Mouse (Mus musculus): ENCODE measurements at regions not wholly inside any gene's neighbourhood (a gene's known extent, or its start where the extent isn't known, plus 50 kb on each side); places are given as distances from the start of the nearest gene placed in this dataset.
A peak's percentile ranks its signal among the peaks of the same experiment; 100 is the strongest.

DNA sequence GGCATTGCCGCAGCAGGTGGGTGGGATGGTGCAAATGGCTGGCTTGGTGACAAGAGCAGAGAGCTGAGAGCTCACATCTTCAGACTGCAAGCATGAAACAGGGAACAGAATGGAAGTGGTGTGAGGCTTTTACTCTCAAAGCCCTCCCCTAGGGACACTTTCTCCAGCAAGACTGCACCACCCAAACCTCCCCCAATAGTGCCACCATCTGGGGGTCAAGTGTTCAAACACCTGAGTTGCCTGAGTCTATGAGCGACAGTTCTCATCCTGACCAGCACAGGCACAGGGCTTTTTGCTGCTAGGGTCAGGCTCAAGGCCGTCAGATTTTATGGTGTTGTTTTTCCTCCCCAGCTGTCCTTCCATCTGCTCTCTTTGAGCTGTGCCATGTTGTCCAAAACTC, 337.9 kb upstream of the Eif4g2 start:
- no peak for DNase-seq

DNA sequence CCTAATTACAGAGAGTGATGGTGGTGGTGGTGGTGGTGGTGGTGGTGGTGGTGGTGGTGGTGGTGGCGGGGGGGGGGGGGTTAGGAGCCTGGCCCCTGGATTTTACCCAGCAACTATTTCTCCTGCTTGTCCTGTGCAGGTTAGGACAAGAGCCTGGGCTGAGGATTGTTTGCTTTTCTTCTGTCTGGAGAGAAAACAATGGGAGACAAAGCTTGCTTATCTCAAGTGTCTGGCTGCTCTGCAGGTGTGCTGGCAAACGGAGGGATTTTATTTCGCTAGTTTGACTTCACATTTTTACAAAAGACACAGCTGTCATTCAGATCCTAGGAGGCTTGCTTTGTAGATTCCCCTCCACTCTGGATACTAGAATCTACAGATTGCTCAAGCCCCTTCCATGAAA, 334.9 kb upstream of the Eif4g2 start:
- no peak for DNase-seq

DNA sequence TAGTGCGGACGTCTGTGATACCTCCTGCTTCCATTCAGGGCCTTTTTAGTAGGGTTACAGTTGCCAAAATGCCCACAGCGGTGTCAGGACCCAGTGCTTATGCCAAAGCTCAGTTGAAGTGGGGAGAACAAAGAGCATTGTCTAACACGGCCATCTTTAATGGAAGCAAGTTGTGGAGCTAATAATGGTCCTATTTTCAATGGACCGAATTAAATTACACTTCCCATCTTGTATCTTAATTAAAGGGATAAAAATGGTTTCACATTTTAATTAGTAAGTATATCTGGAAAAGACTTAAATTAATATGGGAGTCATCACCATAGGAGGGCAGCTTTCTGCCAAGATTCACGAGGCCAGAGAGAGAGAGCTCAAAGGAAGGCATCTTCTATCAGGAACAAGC, 333.2 kb upstream of the Eif4g2 start:
- no peak for DNase-seq

DNA sequence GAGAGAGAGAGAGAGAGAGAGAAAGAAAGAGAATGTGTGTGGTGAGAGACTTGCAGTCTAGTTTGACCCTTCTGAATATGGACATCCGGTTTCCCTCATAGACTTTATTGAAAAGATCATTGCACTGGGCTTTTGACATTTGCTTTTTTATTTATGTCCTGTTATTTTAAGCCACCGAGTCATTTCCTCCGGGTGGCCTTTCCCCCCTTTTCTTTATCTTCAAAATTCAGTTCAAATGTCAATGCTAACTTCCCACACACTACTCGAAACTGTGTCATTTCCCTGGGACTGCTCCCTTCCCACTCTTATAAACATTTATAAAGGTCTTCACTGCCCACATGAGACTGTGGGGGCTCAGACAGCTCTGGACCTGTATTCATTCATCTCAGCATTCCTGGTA, 330.9 kb upstream of the Eif4g2 start:
- no peak for DNase-seq

DNA sequence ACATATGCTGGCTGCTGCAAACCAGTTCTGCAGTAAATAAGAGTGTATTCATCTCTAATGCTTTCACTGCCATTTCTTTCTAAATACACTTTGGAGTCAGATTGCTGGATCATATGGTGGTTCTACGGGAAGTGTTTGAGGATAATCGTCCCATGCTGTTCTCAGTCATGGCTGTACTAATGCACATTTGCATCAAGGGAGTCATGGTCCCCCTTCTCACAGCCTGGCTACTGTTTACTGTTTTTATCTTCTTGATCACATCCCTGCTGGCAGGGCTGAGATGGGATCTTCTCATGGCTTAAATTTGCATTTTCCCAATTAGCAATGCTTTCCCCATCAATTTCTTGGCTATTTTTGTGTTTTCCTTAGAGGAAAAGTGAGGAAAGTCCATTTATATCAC, 330.1 kb upstream of the Eif4g2 start:
- DNase-seq: no peak

DNA sequence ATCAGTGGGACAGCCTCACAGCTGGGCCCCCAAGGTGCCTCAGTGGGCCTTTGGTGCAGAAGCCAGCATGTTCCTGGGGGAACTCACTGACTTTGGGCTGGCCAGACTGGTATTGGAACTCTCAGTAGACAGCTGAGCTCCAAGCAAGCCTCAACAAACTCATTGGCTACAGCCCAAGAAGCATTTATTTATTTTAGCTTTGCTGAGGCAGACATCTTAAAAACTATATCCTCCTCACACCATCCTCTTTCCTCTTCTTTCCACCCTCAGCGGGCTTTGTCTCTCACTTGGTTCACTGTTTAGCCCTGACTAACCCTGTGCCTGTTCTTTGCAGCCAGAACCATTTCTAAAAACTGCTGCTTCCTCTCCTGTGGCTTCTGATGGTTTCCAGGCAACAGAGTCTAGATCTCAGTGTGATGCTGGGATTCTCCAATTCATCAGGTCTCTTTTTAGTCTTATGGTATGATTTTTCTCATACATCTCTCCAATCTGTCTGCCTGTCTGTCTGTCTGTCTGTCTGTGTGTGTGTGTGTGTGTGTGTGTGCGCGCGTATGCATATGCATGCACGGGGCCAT, 328.6 kb upstream of the Eif4g2 start:
- no peak for DNase-seq

DNA sequence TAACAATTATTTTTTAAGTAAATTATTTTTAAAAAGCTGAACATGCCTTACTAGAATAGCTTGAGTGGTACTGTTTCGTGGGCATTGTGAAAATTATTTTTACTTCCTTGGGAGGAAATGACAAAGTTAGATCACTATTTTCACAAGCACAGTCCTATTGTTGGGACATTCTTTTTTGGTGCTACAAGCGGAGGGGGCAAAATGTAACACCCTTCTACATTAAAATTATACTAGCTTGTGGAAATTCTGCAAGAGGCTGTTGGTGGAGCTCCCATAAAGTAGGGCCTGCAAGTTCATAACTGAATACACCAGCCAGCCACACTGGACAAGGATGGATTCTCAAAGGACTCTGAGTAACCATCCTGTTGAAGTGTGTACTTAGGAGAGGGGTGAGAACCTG, 313.1 kb upstream of the Eif4g2 start:
- no peak for DNase-seq

DNA sequence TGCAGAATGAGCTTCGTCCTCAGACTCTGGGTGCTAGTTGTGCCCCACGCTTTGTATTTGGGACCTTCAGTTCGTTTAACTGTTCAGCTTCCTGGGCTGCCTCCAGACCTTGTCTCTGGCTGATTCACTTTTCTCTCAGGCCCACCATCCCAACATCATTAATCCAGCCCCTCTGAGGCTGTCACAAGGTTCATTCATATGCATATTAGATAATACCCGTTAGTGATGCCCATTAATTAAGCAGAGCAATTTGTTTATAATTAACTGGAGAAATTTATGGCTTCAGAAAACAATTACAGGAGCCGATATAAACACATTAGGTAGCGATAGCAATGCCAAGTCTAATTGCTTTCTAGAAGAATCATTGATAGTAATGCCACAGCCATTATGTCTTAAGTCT, 312.3 kb upstream of the Eif4g2 start:
- DNase-seq: no peak

DNA sequence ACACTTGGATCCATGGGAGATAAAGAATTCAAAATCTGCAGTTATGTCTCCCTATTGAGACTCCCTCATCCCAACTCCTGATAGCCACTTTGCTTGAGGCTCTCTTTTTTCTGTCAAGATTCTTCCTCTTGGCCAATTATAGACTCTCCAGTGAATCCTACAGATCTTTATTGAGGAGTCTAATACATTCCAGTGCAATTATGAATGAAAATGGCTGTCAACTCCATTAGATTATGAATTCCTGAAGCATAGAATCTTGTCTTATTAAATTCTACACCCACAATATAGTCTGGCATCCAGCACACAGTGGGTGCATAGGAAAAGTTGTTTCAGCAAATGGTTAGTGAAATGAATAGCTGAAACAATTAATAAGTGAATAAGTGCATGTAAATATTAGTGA, 311.0 kb upstream of the Eif4g2 start:
- no peak for DNase-seq

DNA sequence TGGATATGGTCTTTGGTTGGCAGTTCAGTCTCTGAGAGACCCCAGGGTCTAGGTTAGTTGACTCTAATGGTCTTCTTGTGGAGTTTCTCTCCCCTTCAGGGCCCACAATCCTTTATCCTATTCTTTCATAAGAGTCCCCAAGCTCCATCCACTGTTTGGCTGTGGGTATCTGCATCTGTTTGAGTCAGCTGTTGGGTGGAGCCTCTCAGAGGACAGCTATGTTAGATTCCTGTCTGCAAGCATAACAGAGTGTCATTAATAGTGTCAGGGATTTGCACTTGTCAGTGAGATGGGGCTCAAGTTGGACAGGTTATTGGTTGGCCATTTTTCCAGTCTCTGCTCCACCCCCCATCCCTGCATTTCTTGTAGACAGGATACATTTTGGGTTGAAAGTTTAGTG, 306.9 kb upstream of the Eif4g2 start:
- DNase-seq: no peak

DNA sequence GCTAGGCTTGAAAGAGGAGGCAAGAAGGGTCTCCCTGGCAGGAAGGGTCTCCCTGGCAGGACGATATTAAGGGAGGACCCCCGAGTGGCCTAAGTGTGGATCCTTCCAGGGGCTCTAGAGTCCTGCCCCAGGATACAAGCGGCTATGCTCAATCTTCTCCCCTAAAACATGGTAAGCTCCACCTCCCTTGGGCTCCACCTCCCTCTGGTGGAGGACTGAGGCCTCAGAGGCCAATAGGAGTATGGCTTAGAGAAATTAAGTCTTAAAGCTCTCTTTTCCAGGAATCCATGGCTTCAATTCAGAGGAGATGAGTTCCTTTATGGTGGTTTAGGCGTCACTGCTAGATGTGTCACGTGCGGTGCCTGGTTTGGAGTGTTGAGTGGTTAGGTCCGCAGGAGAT, 291.7 kb upstream of the Eif4g2 start:
- DNase-seq: no peak

DNA sequence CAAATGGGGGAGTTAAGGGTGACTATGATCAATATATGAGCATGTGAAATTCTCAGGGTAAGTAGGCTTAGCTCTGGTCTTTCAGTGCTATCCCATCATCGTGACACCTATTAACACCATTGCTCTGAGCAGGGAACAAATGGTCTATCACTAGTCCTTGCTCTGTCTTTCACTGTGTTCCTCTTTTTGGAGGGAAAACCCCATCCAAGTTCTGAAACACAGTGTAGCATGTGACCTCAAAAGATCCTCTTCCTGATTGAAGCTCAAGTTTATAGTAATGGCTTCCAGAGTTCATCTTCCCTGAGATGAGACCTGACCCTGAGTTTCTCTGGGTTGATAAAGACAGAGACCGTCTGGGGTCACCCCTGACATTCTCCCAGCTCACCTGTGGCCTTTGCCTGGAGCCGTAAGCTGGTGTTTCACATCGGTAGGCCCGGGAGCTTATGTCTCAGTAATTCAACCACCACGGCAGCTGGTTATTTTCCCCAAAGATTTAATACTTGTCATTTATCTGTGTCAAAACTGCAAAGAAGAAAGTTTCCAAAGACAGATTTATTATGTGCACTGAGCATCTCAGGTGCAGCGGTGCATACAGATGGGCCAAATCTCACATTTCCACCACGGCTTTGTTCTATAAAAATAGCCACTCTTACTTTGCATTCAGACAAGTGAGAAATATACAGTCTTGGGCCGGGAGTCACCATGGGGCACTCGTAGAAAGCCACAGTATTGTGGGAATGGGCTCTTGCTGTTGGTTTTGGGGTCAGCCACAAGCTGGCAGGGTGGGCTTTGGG, 290.7 kb upstream of the Eif4g2 start:
- no peak for DNase-seq

DNA sequence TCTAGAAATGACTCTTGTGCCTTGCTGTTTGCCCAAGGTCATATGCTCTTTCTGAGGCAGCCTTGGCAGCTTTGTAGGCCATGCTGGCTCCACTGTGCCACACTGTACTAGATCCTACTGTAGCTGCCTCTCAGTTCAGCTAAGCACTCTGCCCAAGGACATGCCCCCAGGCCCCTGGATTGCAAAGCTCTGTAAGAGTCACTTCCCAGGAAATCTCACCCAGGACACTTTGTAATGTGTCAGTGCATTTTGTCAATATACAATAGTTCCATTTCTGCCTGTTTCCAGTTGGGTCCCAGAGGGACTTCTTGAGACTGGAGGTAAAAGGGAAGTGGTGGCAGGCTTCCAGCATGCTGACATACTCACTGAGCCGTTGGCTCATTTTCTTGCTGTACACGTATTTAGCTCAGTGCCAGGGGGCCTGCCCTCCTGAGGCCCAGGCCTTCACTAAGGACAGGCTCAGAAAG, 287.6 kb upstream of the Eif4g2 start:
- peak; percentile 76 for DNase-seq

DNA sequence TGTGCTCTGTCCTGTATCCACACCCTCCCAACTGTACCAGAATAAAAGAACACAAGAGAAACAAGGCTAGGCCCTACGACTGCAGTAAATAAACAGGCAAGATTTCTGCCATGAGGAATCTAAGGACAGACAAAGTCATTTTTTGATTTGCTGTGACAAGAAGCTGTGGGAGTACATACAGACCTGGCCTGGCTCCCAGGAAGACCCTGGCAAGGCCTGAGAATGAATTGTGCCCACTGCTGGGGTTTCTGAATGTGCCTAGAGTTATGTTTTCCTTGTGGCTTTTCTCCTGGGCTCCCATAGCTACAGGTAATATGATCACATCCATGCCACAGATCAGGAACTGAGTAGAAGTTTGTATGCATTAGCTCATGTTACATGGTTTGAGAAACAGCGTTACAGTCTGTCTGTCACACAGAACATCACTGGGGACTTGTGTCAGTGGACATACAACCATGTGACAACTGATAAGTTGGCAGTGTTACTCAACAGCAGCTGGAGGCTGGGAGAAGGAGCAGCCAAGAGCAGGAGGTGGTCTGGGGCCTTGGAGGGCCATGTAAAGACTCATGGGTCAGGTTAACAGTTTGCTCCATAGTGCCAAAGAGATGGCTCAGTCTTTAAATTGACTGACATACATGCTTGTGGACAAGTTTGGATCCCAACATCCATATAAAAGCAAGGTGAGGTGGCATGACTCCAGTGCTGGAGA, 285.6 kb upstream of the Eif4g2 start:
- no peak for DNase-seq

DNA sequence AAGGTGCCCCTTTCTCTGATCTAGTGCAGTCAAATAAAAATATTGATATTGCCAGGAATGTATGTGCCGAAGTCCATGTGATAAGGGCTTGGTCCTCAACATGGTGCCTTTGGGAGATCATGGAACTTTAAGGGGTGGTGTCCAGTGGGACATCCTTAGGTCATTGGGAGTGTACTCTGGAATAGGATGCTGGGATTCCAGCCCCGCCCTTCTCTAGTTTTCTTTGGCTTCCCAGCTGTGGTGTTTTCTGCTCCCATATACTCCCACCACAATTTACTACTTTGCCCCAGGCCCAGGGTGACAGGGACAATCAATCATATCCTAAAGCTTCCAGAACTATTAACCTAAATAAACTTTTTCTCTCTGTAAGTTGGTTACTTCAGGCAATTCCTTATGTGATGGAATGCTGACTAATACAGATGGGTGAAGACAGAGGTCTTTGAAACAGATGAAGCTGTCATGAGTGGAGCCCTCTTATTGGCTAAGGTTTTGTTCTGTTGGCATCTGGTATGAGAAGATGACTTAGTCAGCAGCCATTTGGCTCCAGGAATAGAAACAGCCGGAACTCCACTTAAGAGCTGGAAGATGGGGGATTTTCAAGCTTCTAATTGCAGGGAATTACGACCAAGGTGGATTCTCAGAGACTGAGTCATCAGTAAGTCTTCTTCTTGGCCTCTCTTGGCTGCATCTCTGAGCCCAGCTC, 284.3 kb upstream of the Eif4g2 start:
- no peak for DNase-seq

DNA sequence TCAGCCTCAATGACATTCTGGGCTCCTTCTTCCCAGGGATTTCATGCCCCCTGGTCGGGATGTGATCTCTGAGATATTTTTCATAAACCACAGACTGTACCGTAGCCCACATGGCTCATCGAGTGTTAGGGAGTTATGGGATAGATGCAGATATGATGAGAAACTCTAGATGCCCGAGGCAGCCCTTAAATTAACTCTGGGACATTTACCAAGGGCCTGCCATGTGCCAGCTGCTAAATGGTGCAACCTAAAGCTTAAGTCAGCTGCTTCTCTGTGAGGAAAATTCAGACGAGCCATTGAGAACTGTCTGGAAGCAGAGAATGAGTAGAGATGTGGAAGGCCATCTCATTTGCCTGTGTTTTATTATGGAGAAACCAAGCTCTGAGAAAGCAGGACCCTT, 282.6 kb upstream of the Eif4g2 start:
- no peak for DNase-seq

DNA sequence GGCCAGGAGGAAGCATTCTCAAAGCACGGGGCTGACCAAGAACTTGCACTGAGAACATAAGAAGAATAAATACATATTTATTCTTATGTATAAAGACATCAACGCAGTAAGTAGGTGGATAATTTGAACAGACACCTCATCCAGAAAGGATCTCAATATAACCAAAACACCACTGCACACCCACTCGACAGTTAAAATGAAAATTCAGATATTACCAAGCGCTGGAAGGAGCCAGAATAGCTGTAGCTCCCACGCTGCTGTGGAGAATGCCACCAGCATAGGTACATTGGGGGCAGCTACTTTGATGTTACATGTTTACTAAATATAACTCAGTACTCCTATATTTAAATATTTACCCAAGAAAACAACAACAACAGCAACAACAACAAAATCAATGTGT, 280.4 kb upstream of the Eif4g2 start:
- DNase-seq: no peak

DNA sequence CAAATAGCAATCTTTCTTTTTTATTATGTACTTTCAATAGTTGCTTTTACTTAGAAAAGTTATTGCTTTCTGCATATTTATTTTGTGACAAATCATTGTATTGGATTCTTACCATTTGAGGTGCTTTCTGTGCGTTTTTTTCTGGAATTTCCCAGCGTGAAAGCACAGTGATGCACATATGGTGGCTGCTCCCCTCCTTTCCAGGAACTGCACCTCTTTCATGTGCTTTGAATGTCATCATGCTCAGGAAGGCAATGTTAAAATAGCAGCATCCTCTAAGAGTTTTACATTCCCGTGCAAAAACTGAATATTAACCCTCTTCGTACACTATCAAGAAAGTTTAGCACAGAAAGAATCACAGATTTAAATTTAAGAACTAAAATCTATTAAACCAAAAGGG, 279.8 kb upstream of the Eif4g2 start:
- DNase-seq: no peak

DNA sequence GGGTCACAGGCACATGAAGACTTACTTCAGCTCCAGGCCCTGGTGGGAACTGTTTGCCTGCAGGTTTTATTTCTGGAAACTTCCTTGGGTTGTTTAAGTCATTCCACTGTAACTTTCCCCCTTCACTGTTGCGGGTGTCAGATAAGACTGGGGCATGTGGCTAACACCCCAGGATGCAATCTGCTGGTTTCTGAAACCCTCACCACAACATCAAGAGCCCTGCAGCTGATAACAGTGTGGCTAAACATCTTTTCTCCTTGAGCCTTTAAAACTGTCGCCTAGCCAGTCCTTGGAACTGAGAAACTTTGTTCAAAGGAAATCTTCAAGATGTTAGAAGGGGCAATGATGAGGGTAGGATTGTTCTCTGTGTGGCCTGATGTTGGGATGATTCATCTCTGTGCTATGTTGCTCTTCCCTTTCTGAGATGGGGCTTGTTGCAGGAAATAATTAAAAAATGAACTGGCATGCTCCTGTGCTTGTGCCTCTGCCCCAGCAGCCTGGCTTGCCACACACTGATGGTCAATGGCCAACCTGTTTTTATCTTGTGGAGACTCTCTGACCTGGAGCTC, 272.3 kb upstream of the Eif4g2 start:
- DNase-seq: no peak

DNA sequence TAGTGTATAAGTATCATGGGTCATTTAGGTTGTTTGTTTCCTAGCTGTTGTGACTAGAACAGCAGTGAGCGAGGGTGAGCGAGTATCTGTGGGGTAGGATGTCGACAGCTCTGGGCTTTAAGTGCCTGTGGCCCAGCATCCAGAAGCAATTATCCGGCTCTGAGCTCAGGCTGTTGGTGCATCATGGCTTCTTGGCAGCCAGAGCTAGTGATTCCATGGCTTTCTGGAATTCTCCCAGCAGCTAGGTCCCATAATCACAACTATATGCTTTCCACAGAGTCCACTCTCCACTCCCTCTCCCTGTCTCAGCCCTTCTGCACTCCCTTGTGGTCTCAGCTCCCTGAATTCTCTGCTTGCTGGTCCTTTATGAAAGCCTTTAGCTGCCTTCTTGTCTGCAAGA, 271.2 kb upstream of the Eif4g2 start:
- DNase-seq: no peak

DNA sequence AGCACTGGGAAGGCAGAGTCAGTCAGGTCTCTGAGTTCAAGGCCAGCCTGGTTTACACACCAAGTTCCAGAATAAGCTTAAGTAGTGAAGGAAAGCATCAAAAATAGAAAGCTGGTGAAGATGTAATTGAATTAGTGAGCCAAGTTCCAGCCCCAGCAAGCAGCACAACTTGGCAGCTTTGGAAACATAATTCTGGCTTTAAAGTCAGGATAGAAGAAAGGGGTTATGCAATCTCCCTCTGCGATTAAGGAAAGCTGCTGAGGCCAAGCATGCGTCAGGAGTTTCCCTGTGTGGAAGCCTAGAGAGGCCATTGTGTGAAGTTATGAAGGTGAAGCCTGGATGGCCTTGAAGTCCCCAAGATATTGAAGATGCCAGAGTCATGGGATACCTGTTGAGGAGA, 269.3 kb upstream of the Eif4g2 start:
- no peak for DNase-seq

DNA sequence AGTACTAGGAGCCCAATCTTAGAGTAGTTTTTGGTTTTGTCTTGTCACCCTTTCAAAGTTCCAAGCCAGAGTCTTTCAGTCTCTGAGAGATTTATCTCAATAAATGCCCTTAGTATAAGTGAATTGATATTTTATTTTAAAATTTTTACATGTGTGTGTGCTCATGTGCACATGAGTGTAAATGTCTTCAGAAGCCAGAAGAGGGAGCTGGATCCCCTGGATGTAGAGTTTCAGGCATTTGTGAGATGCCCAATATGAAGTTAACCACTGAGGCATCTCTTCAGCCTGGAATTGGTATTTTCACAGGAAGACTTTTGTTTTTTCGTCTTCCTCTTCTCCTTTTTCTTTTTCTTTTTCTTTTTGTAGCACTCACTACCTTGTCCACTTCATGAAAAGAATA, 262.3 kb upstream of the Eif4g2 start:
- DNase-seq: no peak

DNA sequence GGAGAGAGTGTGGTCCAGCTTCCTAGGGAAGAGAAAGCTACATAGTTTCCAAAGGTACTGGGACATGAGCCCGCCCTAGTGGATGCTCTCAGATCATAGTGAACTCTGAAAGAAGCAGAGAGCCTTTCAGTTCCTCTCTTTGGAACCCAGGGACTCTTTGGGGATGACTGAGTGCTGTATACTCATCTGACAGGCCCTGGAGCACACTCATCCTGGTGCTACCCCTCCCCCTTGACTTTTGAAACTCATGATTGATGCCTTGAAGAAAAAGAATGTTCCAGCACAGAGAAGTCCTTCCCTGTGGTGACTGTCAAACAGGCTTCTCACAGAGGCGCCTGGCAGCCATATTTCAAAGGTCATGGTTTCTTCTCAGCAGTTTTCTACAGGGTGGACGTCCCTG, 254.2 kb upstream of the Eif4g2 start:
- DNase-seq: no peak
